ENCODE assay signal across 1 mouse cellular context in genomic region chr11:102384418-102384817, GRCm38 (mm10).
TF ChIP-seq lines count a peak whose summit lies in the region.

No protein-coding gene starts in this region.

TF ChIP-seq in CH12.LX, 34 proteins besides CTCF, POLR2A, EP300 and RAD21 (continued from another document):
- TF ChIP-seq GABPA (IDR thresholded peaks at IDR 0.05; ENCODE audit: insufficient replicate concordance, low read depth, low read length), result no peak
- no peak for TF ChIP-seq HCFC1 (IDR thresholded peaks at IDR 0.05; ENCODE audit: low read depth, low read length)
- TF ChIP-seq NRF1 (IDR thresholded peaks at IDR 0.05; ENCODE audit: low read depth, low read length), result no peak
